In the genomic region with DNA sequence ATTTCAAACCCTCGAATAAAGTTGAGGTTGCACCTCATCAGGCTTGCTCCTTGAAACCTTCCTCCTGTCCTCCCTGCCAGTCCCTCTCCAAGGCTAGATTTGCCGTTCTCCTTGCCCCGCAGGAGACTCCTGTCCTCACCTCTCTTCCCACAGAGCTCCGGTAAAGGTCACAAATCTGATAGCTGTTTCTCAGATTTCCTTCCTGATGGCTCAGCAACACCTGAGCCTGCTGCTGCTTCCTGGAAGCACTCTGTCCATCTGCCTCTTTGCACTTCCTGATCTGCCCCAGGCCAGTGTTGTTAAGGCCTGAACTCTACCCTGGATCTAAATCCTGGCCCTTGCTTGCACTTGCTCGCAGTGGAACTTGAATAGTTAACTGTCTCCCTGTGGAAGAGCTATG, we compare ENCODE assay signal across 14 mouse cellular contexts. TPM values are rescaled to one million over a fixed set of nuclear protein-coding genes. Genes with fewer than 3 reads are reported as not detected.
DNase-seq lines count a peak whose midpoint lies in the region; ATAC-seq and TF ChIP-seq lines count a peak whose summit lies in the region.
"Had no signal": no experiment of that assay in that cellular context is flagged by ENCODE, and none has a peak within 500 bp of the region (broad histone marks: within the 10 kb centered on the region; RNA-seq: fewer than 3 reads in every experiment).

No protein-coding gene starts in this region.

- H3K9ac ChIP-seq in forebrain, postnatal 0 days: peak overlapping the region; percentile 14; the same call in 1 of the 2 replicates
- H3K9ac ChIP-seq in forebrain, embryonic 16.5 days (replicated peaks; ENCODE audit: low read depth, low read length): no peak overlapping the region
- H3K9ac ChIP-seq in hindbrain, embryonic 13.5 days: peak overlapping the region; percentile 43
- H3K9ac ChIP-seq in hindbrain, postnatal 0 days (replicated peaks; ENCODE audit: low read length): no peak overlapping the region
- H3K9ac ChIP-seq: kidney, embryonic 15.5 days; limb, embryonic 12.5 days had no signal

- H3K4me1 ChIP-seq in forebrain, postnatal 0 days (ENCODE audit: insufficient read depth): no peaks in the 10 kb centered on the region
- peaks cover 8% of the 10 kb centered on the region for H3K4me1 ChIP-seq in forebrain, embryonic 16.5 days (replicated peaks; ENCODE audit: control insufficient read depth, insufficient read depth, low read length)
- peaks cover 33% of the 10 kb centered on the region for H3K4me1 ChIP-seq in hindbrain, embryonic 13.5 days (replicated peaks)
- H3K4me1 ChIP-seq in hindbrain, embryonic 10.5 days (replicated peaks): peaks cover 22% of the 10 kb centered on the region
- H3K4me1 ChIP-seq in hindbrain, postnatal 0 days (ENCODE audit: insufficient read depth, low read length): no peaks in the 10 kb centered on the region

- no peaks in the 10 kb centered on the region for H3K36me3 ChIP-seq in forebrain, postnatal 0 days (ENCODE audit: insufficient read depth)
- H3K36me3 ChIP-seq in forebrain, embryonic 16.5 days (ENCODE audit: control insufficient read depth, insufficient read depth): no peaks in the 10 kb centered on the region
- H3K36me3 ChIP-seq in hindbrain, embryonic 13.5 days: 0 out of 2 replicates have a peak, but pooled peaks cover 3% of the 10 kb centered on the region
- no peaks in the 10 kb centered on the region for H3K36me3 ChIP-seq in hindbrain, embryonic 10.5 days
- no peaks in the 10 kb centered on the region for H3K36me3 ChIP-seq in hindbrain, postnatal 0 days (ENCODE audit: insufficient read depth, low read length)
- H3K36me3 ChIP-seq: forebrain, embryonic 10.5 days; kidney, embryonic 15.5 days; limb, embryonic 12.5 days had no signal

- WGBS in forebrain, postnatal 0 days: 36% methylated on average over 5 of the region's 5 CpGs
- 45% methylated on average over 5 of the region's 5 CpGs for WGBS in forebrain, embryonic 16.5 days
- 48% methylated on average over 5 of the region's 5 CpGs for WGBS in hindbrain, embryonic 13.5 days
- 38% methylated on average over 5 of the region's 5 CpGs for WGBS in hindbrain, embryonic 10.5 days
- WGBS in hindbrain, postnatal 0 days: 44% methylated on average over 5 of the region's 5 CpGs

- H3K4me3 ChIP-seq in forebrain, postnatal 0 days (ENCODE audit: low read depth, low read length): no peak overlapping the region
- H3K4me3 ChIP-seq in forebrain, embryonic 16.5 days (replicated peaks; ENCODE audit: low read length): no peak overlapping the region
- no peak overlapping the region for H3K4me3 ChIP-seq in hindbrain, embryonic 13.5 days
- H3K4me3 ChIP-seq in hindbrain, embryonic 10.5 days: no peak overlapping the region
- H3K4me3 ChIP-seq in hindbrain, postnatal 0 days (ENCODE audit: low read length): no peak overlapping the region
- H3K4me3 ChIP-seq: forebrain, embryonic 10.5 days; kidney, embryonic 15.5 days; left cerebral cortex, adult 2 months; limb, embryonic 12.5 days had no signal

- no peak for TF ChIP-seq CTCF in forebrain, postnatal 0 days (IDR thresholded peaks at IDR 0.05; ENCODE audit: low read depth)
- no peak for TF ChIP-seq CTCF in hindbrain, postnatal 0 days (IDR thresholded peaks at IDR 0.05; ENCODE audit: low read depth)

- no peak overlapping the region for H3K4me2 ChIP-seq in forebrain, postnatal 0 days (ENCODE audit: low read depth)
- H3K4me2 ChIP-seq in forebrain, embryonic 16.5 days (ENCODE audit: low read length): no peak overlapping the region
- H3K4me2 ChIP-seq in hindbrain, embryonic 13.5 days: peak overlapping the region; percentile 29; the same call in 1 of the 2 replicates
- peak overlapping the region; percentile 33 for H3K4me2 ChIP-seq in hindbrain, postnatal 0 days (ENCODE audit: low read depth, low read length)
- H3K4me2 ChIP-seq: kidney, embryonic 15.5 days; limb, embryonic 12.5 days had no signal

- ATAC-seq in forebrain, postnatal 0 days: peak; percentile 18; the same call in 1 of the 2 replicates
- ATAC-seq in forebrain, embryonic 16.5 days: no peak
- no peak for ATAC-seq in hindbrain, embryonic 13.5 days (ENCODE audit: low FRiP score)
- no peak for ATAC-seq in hindbrain, postnatal 0 days

- H3K9me3 ChIP-seq in forebrain, postnatal 0 days (ENCODE audit: low read length): no peaks in the 10 kb centered on the region
- no peaks in the 10 kb centered on the region for H3K9me3 ChIP-seq in forebrain, embryonic 16.5 days (ENCODE audit: control insufficient read depth, low read length)
- no peaks in the 10 kb centered on the region for H3K9me3 ChIP-seq in hindbrain, embryonic 13.5 days
- no peaks in the 10 kb centered on the region for H3K9me3 ChIP-seq in hindbrain, embryonic 10.5 days
- H3K9me3 ChIP-seq in hindbrain, postnatal 0 days (ENCODE audit: low read length): no peaks in the 10 kb centered on the region
- H3K9me3 ChIP-seq: kidney, embryonic 15.5 days had no signal

- H3K27me3 ChIP-seq in forebrain, postnatal 0 days (ENCODE audit: insufficient read depth, low read length): peaks cover 3% of the 10 kb centered on the region; the same call in 1 of the 2 replicates
- H3K27me3 ChIP-seq in forebrain, embryonic 16.5 days (replicated peaks; ENCODE audit: control insufficient read depth, insufficient read depth, low read length): peaks cover 3% of the 10 kb centered on the region
- peaks cover 12% of the 10 kb centered on the region for H3K27me3 ChIP-seq in hindbrain, embryonic 13.5 days
- peaks cover 41% of the 10 kb centered on the region for H3K27me3 ChIP-seq in hindbrain, embryonic 10.5 days (ENCODE audit: insufficient read depth, poor library complexity, severe bottlenecking)
- H3K27me3 ChIP-seq in hindbrain, postnatal 0 days (ENCODE audit: insufficient read depth, low read length): no peaks in the 10 kb centered on the region

- no peak overlapping the region for H3K27ac ChIP-seq in forebrain, postnatal 0 days (ENCODE audit: low read depth, low read length)
- no peak overlapping the region for H3K27ac ChIP-seq in forebrain, embryonic 16.5 days (ENCODE audit: low read length)
- H3K27ac ChIP-seq in hindbrain, embryonic 13.5 days: no peak overlapping the region
- no peak overlapping the region for H3K27ac ChIP-seq in hindbrain, embryonic 10.5 days
- no peak overlapping the region for H3K27ac ChIP-seq in hindbrain, postnatal 0 days
- H3K27ac ChIP-seq: forebrain, embryonic 10.5 days; kidney, embryonic 15.5 days; left cerebral cortex, adult 2 months; limb, embryonic 12.5 days had no signal

- no peak for DNase-seq in forebrain, postnatal 0 days
- no peak for DNase-seq in hindbrain, embryonic 10.5 days (ENCODE audit: low spot score)
- DNase-seq in cerebellum, adult 9-11 months: peak; percentile 66
- DNase-seq in hindbrain, postnatal 0 days (ENCODE audit: low spot score): no peak
- DNase-seq in thymus, postnatal 14 days: no peak
- no peak for DNase-seq in layer of hippocampus, postnatal 25 days (ENCODE audit: extremely low spot score in 1 of 2, low spot score in 1 of 2)
- DNase-seq: thymus, adult 2 months had no signal

RNA-seq across cellular contexts. Expression of a gene that starts 5.8 kb away (rescaled TPM):
- 7.8 and 8.9 TPM in 2 replicates for total RNA-seq in forebrain, postnatal 0 days (2014; rRNA removed)
- polyA plus RNA-seq in forebrain, postnatal 0 days (2015; fragmentation: Nextera tagmentation; extraction: Ambion mirVana): 3.7 and 4.8 TPM in 2 replicates
- 2.1 and 3.0 TPM in 2 replicates for polyA plus RNA-seq in forebrain, embryonic 16.5 days (2015; fragmentation: Nextera tagmentation; extraction: Ambion mirVana)
- polyA plus RNA-seq in hindbrain, embryonic 13.5 days (2015; fragmentation: Nextera tagmentation; extraction: Ambion mirVana): 2.8 and 3.1 TPM in 2 replicates
- 0.46 and 1.2 TPM in 2 replicates for polyA plus RNA-seq in hindbrain, embryonic 10.5 days (2016; fragmentation: Nextera tagmentation; extraction: Ambion mirVana)
- 7.1 and 15.3 TPM in 2 replicates for total RNA-seq in hindbrain, postnatal 0 days (2014; rRNA removed)
- polyA plus RNA-seq in hindbrain, postnatal 0 days (2015; fragmentation: Nextera tagmentation; extraction: Ambion mirVana): 5.6 and 5.9 TPM in 2 replicates
- 1 to 10 TPM; 5.3 to 6.9 TPM for total RNA-seq in layer of hippocampus, postnatal 25 days (2021)
- total RNA-seq: common myeloid progenitor, adult 5-6 weeks had no signal

RNA-seq across cellular contexts. Expression of a gene that starts 5.8 kb away (rescaled TPM):
- 0.24 and 1.8 TPM in 2 replicates for total RNA-seq in forebrain, postnatal 0 days (2014; rRNA removed)
- polyA plus RNA-seq in forebrain, postnatal 0 days (2015; fragmentation: Nextera tagmentation; extraction: Ambion mirVana): 0.42 and 0.94 TPM in 2 replicates
- 0.98 and 1.6 TPM in 2 replicates for polyA plus RNA-seq in forebrain, embryonic 16.5 days (2015; fragmentation: Nextera tagmentation; extraction: Ambion mirVana)
- 1.3 and 1.7 TPM in 2 replicates for polyA plus RNA-seq in hindbrain, embryonic 13.5 days (2015; fragmentation: Nextera tagmentation; extraction: Ambion mirVana)
- 0.64 and 1.0 TPM in 2 replicates for polyA plus RNA-seq in hindbrain, embryonic 10.5 days (2016; fragmentation: Nextera tagmentation; extraction: Ambion mirVana)
- total RNA-seq in hindbrain, postnatal 0 days (2014; rRNA removed): 0.07 and 0.68 TPM in 2 replicates
- polyA plus RNA-seq in hindbrain, postnatal 0 days (2015; fragmentation: Nextera tagmentation; extraction: Ambion mirVana): 1.1 and 1.7 TPM in 2 replicates
- 1 to 10 TPM in 1 of 2 experiments, under 1 TPM in 1; 0.47 to 1.1 TPM for total RNA-seq in layer of hippocampus, postnatal 25 days (2021)

Comparison
In these comparisons a context has a peak if more than half of its experiments do, and no peak if none do; other contexts are left out.
1. H3K9ac ChIP-seq: peak in forebrain, postnatal 0 days (single experiment) and hindbrain, embryonic 13.5 days (single experiment); none in forebrain, embryonic 16.5 days (single experiment) and hindbrain, postnatal 0 days (single experiment).
2. H3K4me2 ChIP-seq: peak in hindbrain, embryonic 13.5 days (single experiment) and hindbrain, postnatal 0 days (single experiment); none in forebrain, postnatal 0 days (single experiment) and forebrain, embryonic 16.5 days (single experiment).